Mouse (Mus musculus) embryonic fibroblast, embryonic 13.5 days (primary cell): ENCODE measurements at regions not wholly inside any gene's neighbourhood (a gene's known extent, or its start where the extent isn't known, plus 50 kb on each side); places are given as distances from the start of the nearest gene placed in this dataset.

ENCODE experiments used
- H3K27ac ChIP-seq: 2 replicates; pipeline ENCODE4 v1.5.1; 2012; ENCODE audit warnings: low read length, control low read depth, inconsistent platforms; ENCODE audit not compliant: insufficient read depth
- H3K4me1 ChIP-seq: 2 replicates; pipeline ENCODE4 v1.6.1; 2011; ENCODE audit warnings: low read length; ENCODE audit not compliant: control insufficient read depth, insufficient read depth
- H3K4me3 ChIP-seq: 2 replicates; pipeline ENCODE4 v1.5.1; 2011; ENCODE audit warnings: mild to moderate bottlenecking, control low read depth, low read length; ENCODE audit not compliant: insufficient read depth
- CTCF ChIP-seq: IDR thresholded peaks from 2 replicates; pipeline ENCODE4 v1.5.1; 2011; ENCODE audit warnings: mild to moderate bottlenecking, control low read depth, low read length, moderate library complexity, borderline replicate concordance; ENCODE audit not compliant: insufficient read depth
- POLR2A ChIP-seq: IDR thresholded peaks from 2 replicates; pipeline ENCODE4 v1.6.1; 2011; ENCODE audit warnings: low read depth, mild to moderate bottlenecking, control low read depth, low read length, moderate library complexity

- Histone ChIP-seq H3K4me3 (no peak overlapping the region), H3K4me1 (peaks cover 7% of the 10 kb centered on the region; the same call in 1 of the 2 replicates), H3K27ac (peak overlapping the region; percentile 82)
- TF ChIP-seq CTCF (no peak), POLR2A (no peak)
Observed at GRCm38 (mm10) chr4:31769325-31769724, 194.6 kb upstream of the Map3k7 start.

DNA sequence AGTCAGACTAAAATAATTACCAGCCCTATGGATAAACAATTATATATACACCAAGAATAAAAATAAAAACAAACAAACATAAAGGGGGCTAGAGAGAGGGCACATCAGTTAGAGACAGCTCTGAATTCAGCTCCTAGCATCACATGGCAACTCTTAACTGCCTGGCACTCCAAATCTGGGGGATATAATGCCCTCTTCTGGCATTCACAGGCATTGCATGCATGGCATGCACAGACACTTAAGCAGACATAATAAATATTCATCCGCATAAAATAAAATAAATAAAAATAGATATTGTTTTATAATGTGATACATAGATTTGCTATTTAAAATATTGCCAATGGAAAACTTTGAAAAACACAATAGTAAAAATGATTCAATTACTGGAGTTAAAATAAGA lies 177.6 kb upstream of the Map3k7 start:
- H3K27ac ChIP-seq: no peak overlapping the region
- TF ChIP-seq POLR2A: no peak
- no peak for TF ChIP-seq CTCF
- H3K4me1 ChIP-seq: no peaks in the 10 kb centered on the region
- H3K4me3 ChIP-seq: no peak overlapping the region

- TF ChIP-seq POLR2A (no peak), CTCF (no peak)
- Histone ChIP-seq H3K4me3 (no peak overlapping the region), H3K4me1 (peaks cover 2% of the 10 kb centered on the region; the same call in 1 of the 2 replicates), H3K27ac (no peak overlapping the region)
Observed at GRCm38 (mm10) chr4:31817574-31818240, 146.2 kb upstream of the Map3k7 start.

GRCm38 (mm10) chr4:31819521-31820259 lies 144.2 kb upstream of the Map3k7 start:
- TF ChIP-seq POLR2A (no peak), CTCF (no peak)
- H3K27ac ChIP-seq: peak overlapping the region; percentile 7; the same call in 1 of the 2 replicates
- H3K4me3 ChIP-seq: no peak overlapping the region
- H3K4me1 ChIP-seq: peaks cover 2% of the 10 kb centered on the region; the same call in 1 of the 2 replicates

- Histone ChIP-seq H3K4me1 (peaks cover 2% of the 10 kb centered on the region; the same call in 1 of the 2 replicates), H3K27ac (no peak overlapping the region), H3K4me3 (0 out of 2 replicates have a peak overlapping the region, but pooled peaks have one; percentile 14)
- TF ChIP-seq CTCF (no peak), POLR2A (no peak)
Observed at GRCm38 (mm10) chr4:31823574-31824348, 140.1 kb upstream of the Map3k7 start.

DNA sequence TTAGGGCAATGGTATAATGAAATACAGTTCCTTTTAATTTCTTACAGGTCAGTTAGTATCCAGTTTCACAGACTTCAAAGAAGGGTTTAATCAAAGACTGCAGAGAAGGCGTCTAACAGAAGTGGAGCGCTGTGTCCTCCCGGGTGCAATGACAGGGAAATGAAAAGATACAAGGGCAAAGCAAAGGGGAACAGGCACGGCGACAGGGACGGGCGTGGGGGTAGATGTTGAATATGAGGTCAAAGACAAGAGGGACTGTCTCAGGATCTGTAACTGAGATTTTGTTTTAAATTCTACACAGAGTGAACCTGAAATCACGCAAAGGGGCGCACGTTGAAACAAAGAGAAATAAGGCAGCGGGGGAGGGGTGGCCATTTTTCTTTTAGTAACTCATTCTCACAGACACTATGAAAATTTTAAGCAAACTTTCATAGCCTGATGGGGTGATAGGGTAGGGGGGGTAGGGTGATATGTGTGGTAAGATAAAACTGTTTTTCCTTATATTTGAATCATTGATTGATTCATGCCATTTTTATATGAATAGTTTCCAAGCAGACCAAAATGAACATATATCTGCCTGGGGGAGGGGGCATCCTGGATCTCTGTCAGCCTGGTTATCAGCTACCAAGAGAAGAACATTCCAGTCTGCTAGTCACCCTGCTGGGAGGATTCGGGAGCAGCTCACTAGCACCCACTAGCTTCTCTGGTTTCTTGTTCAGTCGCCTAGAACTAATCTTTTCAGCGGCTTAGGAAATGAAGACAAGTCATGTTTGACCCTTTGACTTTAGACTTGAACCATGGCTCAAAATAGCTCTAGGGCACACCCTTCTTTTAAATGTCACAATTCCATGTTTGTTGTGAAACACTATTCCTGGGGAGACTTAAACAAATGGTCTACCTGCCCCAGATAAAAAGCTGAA lies 139.1 kb upstream of the Map3k7 start:
- no peak overlapping the region for H3K27ac ChIP-seq
- no peak for TF ChIP-seq POLR2A
- TF ChIP-seq CTCF: no peak
- H3K4me1 ChIP-seq: no peaks in the 10 kb centered on the region
- no peak overlapping the region for H3K4me3 ChIP-seq

GRCm38 (mm10) chr4:31825438-31825830 lies 138.5 kb upstream of the Map3k7 start:
- no peak for TF ChIP-seq CTCF
- TF ChIP-seq POLR2A: no peak
- Histone ChIP-seq H3K4me1 (no peaks in the 10 kb centered on the region), H3K27ac (no peak overlapping the region), H3K4me3 (no peak overlapping the region)

GRCm38 (mm10) chr4:31826661-31827060 lies 137.2 kb upstream of the Map3k7 start:
- TF ChIP-seq POLR2A: no peak
- Histone ChIP-seq H3K27ac (no peak overlapping the region), H3K4me1 (no peaks in the 10 kb centered on the region), H3K4me3 (no peak overlapping the region)

DNA sequence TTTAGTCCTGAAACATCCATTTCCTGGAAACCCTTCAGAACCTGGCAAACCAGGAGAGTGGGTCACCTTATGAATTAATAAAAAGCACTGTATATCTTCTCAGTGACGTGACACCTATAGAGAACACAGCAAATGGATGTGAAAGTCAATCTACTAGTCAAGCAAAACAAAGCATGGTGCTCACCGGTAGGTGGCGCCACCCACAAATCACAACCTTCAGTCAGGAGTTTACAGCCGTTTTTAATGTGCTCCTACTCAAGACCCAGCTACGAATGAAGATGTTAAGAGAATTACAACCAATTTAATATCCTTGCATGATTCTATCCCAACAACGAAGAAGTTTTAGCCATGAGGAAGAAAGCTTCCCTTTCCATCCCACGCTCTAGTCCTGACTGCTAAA lies 136.6 kb upstream of the Map3k7 start:
- no peak overlapping the region for H3K27ac ChIP-seq
- TF ChIP-seq CTCF (peak; percentile 6; the same call in 1 of the 2 replicates), POLR2A (no peak)
- H3K4me1 ChIP-seq: no peaks in the 10 kb centered on the region
- no peak overlapping the region for H3K4me3 ChIP-seq
